Mouse (Mus musculus): ENCODE data around the gene Tmem132c.

The Tmem132c gene

DNA sequence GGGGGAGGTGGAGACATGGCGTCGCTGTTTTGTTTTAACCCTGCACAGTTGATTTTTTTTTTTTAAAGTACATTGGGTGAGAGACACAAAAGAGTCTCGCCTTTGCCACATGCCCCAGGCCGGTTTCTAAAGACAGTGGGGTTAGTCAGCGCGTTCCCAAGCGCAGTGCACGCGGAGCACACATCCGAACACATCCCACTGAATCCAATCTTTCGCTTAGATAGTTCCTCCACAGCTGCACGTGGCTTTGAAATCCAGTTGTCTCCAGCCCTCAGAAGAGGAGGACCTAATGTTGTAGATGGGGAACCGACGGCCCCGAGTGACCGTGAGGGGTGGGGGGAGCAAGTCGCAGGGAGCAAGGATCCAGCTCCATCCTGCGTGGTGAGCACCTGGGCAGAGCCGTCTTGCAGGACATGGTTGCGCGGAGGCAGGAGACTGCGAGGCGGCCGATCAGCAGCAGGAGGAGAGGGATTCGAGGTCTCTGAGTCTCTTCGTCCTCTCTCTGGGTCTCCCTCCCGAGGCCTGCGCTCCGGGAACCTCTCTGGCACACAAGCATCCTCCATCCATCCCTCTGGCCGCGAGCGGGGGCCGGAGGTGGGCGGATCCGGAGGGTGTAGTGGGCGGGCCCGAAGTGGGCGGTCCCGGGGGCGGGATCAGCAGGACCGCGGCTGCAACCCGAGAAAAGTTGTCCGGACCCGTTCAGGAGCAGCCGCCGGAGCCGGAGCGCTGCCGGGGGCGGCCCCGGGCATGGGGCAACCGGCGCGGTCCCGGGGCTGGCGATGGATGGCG is at the start of gene Tmem132c:
TSS of gene Tmem132c (plus strand) at position 673 of the 789 bp plus-strand sequence.
- peak; percentile 79 for DNase-seq (ENCODE audit: low spot score)

DNA sequence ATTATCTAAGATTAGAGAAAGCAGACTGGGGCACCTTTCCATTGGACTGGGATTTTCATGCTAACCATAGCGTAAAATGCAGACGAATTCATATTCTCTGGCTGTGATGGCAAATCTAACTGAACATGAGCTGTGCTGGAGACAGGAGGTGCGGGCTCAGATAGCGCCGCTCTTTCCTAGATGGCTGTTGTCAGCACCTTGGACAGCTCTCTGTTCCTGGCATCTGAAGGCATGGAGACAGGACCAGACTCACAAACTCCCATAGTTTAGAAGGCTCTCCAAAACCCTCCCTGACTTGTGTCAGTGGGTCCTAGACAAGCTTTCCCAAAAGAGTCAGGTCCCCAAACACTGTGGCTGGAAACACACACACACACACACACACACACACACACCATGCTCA is 49.7 kb upstream of the Tmem132c start:
- DNase-seq (ENCODE audit: low spot score), result peak; percentile 41

DNA sequence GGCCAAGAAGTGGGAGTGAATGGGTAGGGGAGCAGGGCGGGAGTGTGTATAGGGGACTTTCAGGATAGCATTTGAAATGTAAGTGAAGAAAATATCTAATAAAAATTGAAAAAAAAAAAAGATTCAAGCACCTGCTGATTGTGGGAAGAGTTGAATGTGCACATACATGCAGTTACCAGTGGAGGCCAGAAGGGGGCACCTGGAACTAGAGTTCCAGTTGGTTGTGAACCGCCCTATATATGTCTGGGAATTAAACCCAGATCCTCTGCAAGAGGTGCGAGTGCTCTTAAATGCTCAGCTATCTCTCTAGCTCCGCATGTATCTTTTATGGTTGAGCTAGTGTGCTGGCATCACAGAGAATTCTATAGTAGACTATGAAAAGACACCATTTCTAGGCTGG is 42.8 kb upstream of the Tmem132c start:
- no peak for DNase-seq (ENCODE audit: low spot score)

DNA sequence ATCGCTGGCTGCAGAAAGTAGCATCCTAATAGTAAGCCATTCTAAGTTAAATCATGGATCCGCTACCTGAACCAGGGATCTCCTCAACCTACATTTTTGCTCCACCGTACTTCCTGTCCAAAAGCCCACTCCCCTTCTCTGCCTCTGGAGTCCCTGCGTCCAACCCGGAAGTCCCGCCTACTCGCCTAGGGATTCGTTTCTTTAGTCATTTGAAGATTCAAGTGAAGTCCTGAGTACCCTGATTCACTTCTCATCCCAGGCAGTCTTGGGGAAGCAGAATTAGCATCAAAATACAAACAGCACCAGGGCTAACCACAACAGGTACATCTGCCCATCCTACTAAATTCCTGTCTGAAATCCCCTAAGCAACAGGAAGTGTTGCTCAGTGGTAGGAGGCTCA is 36.7 kb upstream of the Tmem132c start:
- no peak for DNase-seq (ENCODE audit: low spot score)

DNA sequence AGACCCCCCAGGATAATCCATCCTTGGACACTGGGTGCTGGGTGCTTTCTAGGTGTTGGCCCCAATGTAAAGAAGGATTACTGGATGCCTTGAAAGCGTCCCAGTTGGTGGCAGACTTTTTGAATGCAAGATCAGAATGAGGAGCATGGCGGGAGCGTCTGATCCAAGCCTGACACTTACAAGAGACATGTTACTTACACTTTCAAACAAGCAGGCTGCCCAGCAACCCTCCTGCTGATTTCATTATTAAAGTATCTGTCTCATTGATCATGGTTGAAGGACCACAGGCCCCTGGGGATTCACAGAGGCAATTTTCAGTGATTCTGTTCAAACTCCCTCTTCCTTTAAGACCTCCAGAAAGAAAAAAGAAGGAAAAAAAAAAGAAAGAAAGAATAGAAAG is 25.2 kb upstream of the Tmem132c start:
- no peak for DNase-seq (ENCODE audit: low spot score)

DNA sequence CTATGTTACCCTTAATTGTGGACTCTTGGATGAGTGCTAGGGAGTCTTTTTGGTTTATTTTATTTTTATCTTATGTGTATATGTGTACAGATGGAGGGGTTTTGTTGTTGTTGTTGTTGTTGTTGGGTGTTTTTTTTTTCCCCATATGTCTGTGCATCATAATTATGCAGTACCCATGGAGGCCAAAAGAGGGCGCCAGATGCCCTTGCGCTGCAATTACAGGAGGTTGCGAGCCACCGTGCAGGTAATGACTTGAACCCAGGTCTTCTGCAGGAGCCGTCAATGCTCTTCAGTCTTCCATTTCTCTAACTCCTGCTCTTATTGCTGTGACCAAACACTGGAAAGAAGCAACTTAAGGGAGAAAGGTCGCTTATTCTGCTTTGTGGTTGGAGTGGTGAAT is 23.9 kb upstream of the Tmem132c start:
- DNase-seq (ENCODE audit: low spot score), result no peak

DNA sequence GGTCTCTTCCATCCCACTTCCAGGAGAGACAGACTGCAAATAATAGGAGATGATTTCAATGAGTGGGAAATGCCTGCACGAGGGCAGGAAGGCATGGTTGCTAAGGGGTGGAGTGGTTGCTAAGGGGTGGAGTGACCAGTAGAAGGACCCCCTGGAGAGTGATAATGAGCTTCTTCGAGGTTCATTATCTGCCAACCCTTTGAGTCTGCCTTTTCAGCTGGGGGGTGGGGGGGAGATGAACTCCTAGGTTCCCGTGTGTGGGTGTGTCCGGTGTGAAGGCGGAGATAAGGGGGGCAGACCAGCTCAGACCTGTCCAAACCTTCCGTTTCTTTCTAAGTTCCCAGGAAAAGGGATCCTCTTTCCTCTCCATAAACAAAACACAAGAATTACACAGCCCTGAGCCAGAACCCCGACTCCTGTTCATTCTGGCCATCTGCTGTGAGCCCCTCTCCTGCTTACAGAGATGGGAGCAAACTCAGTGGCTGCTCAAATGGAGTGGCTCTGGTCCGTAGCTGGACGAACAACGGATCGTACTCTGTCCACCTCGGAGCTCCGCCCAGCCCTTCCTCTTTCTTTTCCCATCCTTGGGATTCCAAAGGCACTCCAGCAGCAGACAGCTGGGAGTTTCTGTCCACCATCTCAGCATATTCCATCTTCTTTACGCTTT is 13.5 kb upstream of the Tmem132c start:
- DNase-seq (ENCODE audit: low spot score), result no peak

DNA sequence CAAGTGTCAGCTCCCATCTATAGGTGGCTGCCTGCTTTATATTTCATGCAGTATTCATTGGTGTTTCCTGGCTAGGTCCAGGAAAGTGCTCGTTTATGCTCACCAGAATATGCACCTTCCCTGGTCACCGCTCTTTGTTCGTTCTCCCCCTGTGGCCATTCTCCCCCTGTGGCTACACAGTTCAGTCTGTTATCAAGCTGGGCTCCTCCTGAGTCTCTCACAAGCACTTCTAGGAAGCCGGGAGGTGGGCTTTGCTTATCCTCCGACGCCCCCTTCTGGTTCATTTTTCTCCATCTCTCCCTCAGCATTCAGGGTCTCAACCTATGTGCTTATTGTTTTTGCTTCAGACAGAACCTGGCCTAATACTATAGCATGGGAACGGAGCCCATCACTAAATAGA is 6.9 kb upstream of the Tmem132c start:
- no peak for DNase-seq (ENCODE audit: low spot score)

DNA sequence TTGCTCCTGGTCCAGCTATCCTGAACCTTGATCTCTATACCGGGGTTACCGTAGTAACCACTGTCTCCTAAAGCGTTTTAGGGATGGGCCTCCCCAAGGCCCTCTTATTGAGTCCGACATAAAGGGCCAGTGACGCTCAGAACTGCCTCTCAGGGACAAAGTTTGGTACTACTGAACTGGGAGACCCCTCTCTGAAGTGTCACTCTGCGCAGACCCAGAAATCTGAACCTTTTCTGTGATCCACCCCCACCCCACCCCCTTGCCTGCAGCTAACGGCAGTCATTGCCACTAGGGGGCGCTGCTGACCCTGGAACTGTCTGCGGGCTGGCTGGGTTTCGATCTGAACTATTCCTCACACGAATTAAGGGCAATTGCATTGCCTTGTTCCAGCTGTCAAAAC is 6.4 kb upstream of the Tmem132c start:
- DNase-seq (ENCODE audit: low spot score), result peak; percentile 86

DNA sequence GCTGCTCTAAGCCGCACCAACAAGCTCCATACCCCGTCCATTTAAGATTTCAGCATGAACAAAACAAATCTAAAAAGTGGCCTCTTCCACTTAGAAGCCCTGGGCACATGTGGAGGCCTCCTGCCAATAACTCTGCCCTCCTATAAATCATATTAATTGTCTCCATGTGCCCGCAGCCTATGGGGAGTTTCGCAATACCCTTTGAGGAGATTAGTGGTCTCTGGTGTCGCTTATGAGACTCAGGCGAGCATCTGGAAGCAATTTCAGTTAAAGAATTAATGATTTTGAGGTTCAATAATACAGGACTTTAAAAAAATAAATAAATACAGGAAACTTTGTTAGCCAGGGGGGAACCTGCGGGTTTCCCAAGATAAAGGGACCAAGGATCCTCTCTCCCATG is 1.9 kb upstream of the Tmem132c start:
- no peak for DNase-seq (ENCODE audit: low spot score)

DNA sequence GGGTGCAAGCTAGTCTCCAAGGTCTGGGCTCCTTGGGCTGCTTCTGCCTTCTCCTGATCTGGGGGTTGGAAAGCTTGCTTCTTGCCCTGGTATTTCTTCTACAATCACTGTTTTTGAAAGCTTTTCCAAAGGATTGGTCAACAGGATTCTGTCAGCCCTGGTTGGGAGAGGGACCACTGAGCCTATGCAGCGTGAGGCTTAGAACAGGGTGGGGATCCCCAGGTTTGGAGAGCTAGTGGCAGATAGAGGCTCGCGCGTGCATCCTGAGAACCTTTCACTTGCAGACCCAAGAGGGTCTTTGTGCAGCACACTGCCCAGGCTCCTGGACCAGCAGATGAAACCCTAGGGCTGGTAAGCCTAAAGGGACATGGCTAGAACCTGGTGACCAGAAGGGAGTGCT is 962 bp upstream of the Tmem132c start:
- no peak for DNase-seq (ENCODE audit: low spot score)

DNA sequence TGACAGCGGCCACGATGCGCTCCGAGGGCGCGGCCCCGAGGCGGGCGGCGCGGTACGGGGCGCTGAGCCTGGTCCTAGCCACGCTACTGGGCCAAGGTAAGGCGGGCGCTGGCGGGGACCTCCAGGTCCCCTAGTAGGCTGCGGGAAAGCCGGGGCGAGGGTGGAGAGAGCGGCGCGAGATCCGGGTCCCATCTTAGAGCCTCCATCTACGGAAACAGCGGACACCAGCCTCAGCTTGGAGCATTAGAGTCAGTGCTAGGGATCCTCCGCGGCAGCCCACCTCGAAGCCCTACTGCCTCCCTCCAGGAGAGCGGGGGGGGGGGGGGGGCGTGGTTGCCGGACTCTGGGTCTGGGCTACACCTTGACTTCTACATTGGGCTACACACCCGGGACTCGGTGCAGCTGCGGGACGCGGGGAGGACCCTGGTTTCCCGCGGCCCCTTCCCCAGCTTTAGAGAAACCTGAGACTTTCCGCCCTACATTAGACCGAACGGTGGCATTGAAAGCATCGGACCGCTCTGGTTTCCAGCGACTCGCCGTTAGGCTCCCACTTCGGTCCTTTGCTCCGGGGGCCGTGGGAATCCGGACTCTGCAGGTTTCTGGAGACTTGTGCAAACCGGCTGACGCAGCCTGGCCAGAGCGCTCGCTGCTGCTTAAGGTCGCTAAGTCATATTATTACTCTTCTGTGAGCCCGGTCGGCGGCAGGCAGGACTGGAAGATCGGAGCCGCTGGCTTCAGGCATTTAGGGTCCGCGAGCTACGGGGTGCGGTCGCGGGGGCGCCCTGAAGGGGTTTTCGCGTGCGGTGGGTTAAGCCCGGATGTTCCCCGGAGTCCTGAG is 536 bp downstream of the Tmem132c start:
- DNase-seq (ENCODE audit: low spot score), result no peak

DNA sequence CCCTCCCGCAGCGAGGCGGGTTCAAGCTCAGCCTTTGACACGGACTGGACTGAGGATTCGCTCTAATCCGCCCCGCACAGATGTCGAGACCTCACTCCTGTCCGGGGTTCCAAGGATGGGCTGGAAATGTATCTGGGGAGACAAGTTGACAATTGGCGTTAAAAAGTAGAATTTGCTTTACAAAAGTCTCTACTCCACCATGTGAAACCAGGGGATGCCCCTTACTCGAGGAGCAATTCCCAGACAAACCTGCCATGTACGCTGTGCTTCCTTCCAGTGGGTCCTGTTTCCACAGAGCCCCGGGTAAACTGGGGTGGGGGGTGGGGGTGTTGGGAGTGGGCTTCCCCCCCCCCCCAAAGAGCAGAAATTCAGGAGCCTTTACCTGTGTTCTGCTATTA is 1.2 kb downstream of the Tmem132c start:
- no peak for DNase-seq (ENCODE audit: low spot score)

DNA sequence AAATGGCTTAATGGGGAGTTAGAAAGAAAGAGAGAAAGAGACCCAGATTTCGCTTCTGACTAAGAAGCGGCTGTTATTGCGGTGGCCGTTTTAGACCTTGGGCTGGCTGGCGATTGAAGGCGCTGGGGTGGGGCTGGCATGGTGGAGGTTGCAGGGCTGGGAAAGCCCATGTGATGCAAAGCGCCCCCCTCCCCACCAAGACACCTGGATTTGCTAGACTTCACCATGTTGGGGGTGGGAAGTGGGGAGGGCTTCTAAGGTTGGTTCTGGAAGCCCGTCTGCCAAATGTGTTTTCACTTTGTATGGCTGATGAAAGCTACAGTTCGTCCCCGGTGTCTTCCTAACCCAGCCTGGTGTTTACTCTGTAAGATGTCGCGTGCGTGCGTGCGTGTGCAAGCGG is 1.6 kb downstream of the Tmem132c start:
- no peak for DNase-seq (ENCODE audit: low spot score)

DNA sequence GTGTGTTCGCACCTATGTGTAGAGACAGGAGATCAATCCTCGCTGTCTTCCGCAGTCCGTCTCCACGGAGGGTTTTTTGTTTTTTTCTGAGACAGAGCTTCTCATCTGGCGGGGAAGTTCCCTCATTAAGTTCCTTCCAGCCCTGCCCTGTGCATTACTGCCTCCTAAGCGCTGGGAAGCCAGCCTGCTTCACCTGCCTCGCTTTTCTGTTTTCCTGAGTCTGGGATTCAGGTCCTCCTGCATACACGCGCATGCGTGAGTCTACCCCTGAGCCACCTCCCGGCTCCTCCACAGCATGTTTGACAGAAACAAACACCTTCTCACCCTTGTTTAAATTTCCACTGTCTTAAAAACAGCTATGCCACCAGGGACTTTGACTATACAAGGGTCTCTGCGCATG is 2.0 kb downstream of the Tmem132c start:
- DNase-seq (ENCODE audit: low spot score), result no peak

DNA sequence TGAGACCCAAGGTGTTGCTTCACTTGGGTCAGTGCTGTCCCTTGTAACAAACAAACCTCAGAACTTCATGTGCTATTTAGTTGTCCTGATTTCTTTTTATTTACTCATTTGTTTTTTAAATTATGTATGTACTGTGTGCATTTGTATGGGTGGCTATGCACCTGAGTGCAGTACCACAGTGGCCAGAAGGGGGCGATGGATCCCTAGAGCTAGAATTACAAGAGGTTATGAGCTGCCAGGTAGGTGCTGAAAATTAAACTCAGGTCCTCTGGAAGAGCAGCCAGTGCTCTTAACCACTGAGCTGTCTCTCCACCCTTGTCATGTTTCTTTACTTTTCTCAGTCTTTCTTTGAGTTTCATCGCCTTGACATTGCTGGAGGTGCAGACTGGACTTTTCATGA is 11.7 kb downstream of the Tmem132c start:
- DNase-seq (ENCODE audit: low spot score), result no peak

DNA sequence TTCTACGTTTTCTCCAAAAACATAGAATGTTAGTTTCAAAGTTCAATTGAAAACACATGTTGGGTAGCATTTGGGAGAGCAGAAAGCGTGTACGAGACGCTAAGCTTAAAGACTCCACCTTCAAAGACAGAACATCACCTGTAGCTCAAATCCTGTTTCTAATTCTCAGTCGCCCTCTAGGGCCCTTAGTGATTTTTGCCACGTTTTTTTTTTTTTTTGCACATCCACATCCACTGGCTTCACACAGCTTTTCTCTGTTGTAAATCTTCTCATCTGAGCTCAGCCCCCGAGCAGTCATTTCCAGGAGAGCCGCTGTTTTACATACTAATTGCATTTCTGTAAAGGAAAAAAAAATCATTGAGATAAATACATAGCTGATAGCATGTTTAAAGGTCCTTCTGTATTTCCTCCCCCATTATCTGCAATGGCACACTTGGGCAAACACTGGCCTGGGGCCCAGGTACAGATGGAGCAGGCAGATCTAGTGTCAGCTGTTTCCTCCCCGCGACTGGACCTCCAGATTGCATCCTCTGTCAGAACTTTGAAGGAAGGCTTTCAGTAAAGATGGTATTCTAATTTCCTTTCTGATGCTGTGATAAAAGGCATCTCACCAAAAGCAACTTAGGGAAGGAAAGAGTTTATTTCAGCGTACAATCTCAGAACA is 15.5 kb downstream of the Tmem132c start:
- no peak for DNase-seq (ENCODE audit: low spot score)

DNA sequence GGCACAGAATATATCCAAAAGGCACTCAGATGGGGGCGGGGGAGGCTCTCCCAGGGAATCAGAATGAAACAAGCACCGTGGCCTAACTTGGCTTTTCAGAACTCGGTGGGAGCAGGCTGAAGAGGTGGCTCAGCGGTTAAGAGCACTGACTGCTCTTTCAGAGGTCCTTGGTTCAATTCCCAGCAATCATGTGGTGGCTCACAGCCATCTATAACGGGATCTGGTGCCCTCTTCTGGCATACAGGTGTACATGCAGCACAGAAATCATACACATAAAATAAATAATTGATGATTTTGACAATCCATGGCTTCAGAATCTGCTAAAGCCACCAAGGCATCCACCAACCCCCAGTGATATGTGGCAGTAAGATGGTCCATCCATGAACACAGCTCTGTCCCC is 20.5 kb downstream of the Tmem132c start:
- DNase-seq (ENCODE audit: low spot score), result no peak

DNA sequence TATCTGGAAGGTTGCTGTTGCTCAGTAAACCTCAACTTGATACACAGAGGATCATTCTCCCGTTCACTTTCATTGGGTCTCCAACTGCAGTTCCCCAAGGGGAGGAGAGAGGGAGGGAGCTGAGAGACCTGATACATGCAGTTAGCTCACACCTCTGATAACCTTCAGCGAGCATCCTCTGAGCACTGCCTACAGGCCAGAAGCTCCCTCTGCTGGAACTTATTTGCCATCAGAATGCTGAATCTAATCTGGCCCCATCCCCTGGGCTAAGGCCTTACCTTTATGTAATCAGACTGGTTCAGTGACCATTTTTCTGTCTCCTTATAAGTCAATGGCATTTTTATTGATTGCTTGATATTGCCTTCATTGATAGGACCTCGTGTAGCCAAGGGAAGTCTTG is 29.5 kb downstream of the Tmem132c start:
- no peak for DNase-seq (ENCODE audit: low spot score)

DNA sequence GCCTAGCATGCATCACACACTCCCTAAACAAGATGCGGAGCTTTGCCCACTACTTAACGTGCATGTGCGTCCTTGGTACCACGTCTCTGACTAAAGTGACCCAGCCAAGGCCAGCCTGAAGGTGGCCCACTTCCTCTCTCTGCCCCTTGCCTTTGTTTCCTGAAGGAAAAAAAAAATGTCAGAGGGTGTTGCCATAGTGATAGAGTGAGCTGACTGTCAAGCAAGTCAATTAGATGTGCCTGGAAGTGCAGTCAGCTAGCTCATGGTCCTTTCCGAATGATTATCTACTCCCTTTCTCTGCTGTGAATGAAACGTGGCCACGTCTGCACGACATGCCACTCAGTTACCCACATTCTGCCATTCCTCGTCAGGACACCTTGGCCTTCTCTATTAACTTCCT is 37.9 kb downstream of the Tmem132c start:
- no peak for DNase-seq (ENCODE audit: low spot score)

DNA sequence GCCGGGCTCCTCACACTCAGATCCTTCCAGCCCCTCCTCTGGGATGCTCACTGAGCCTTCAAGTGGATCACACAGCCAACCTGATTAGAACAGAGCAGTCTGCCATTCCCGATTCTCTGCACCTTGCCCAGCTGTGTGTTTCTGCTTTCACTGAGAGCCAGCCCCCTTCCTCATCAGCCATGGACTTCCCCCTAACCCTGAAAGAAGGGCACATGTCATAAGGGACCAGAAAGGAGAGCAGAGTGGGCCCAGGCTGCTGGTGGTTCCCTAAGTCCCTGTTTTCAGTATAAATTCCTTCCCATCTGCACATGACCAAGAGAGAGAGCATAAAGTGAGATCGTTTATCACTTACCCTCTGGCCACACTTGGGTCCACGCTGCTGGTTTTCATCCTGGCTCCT is 39.6 kb downstream of the Tmem132c start:
- no peak for DNase-seq (ENCODE audit: low spot score)

DNA sequence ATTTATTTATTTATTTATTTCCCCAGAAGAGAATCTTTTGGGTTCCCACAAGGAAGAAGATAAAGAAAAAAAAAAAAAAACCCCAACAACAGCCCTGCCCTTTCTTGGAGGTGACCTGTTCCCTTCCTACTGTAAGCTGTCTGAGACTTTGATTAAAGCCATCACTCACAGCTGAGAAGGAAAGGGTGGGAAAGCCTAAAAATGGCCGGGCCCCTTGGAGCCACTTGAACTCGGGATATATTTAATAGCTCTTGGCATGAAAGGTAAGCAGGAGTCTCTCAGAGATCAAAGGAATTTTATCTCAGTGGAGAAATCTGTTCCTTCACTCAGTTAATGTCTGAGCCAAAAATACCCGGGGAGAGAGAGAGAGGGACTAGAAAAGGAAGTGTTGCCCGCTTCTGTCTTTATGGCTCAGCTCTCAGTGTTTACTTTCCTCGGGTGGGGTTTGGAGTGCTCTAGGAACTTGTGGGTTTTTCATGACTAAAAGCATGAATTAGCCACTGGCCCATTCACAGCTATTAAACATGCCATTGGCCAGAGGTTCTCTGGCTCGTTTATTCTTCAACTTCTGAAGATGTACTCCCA is 41.0 kb downstream of the Tmem132c start:
- DNase-seq (ENCODE audit: low spot score), result no peak
